Mouse (Mus musculus): ENCODE measurements around the gene 8030411F24Rik.
A peak's percentile ranks its signal among the peaks of the same experiment; 100 is the strongest.
"Not testable (repeated sequence)": the region's sequence is repeated elsewhere in the genome, so short reads cannot be mapped to it uniquely, and the experiment has no call there.

Gene 8030411F24Rik

GRCm38 (mm10) chr2:148781709-148782108 lies at the start of gene 8030411F24Rik:
Gene 8030411F24Rik, plus strand, starts transcription at chr2:148782009.
- no peak for DNase-seq (ENCODE audit: low spot score)

GRCm38 (mm10) chr2:148732327-148733000 lies 49.3 kb upstream of the 8030411F24Rik start, which contains the start of gene Napb:
Gene Napb, minus strand, starts transcription at chr2:148732467.
- peak; percentile 93 for DNase-seq (ENCODE audit: low spot score)

- DNase-seq (ENCODE audit: low spot score), result no peak
Observed at GRCm38 (mm10) chr2:148743001-148743400, 38.8 kb upstream of the 8030411F24Rik start.

GRCm38 (mm10) chr2:148743846-148744407 lies 37.9 kb upstream of the 8030411F24Rik start:
- DNase-seq (ENCODE audit: low spot score), result no peak

GRCm38 (mm10) chr2:148750058-148750457 lies 31.8 kb upstream of the 8030411F24Rik start, which contains the start of gene Cstl1:
Gene Cstl1, plus strand, starts transcription at chr2:148750358.
- no peak for DNase-seq (ENCODE audit: low spot score)

- DNase-seq (ENCODE audit: low spot score), result peak; percentile 44
Observed at GRCm38 (mm10) chr2:148751893-148752813, 29.7 kb upstream of the 8030411F24Rik start.

GRCm38 (mm10) chr2:148754310-148754846 lies 27.4 kb upstream of the 8030411F24Rik start:
- DNase-seq (ENCODE audit: low spot score), result no peak

GRCm38 (mm10) chr2:148763648-148764388 lies 18.0 kb upstream of the 8030411F24Rik start:
- no peak for DNase-seq (ENCODE audit: low spot score)

GRCm38 (mm10) chr2:148771397-148771796 lies 10.4 kb upstream of the 8030411F24Rik start, which contains the start of gene Cst11:
Gene Cst11, minus strand, starts transcription at chr2:148771497.
- not testable (repeated sequence) for DNase-seq (ENCODE audit: low spot score)

GRCm38 (mm10) chr2:148789142-148789541 lies 7.3 kb downstream of the 8030411F24Rik start, which contains the start of gene Cst12:
Gene Cst12, plus strand, starts transcription at chr2:148789361.
- DNase-seq (ENCODE audit: low spot score), result peak; percentile 20

- DNase-seq (ENCODE audit: low spot score), result no peak
Observed at GRCm38 (mm10) chr2:148798485-148798884, 16.7 kb downstream of the 8030411F24Rik start, which contains the start of gene Cst8. Gene Cst8, plus strand, starts transcription at chr2:148798785.

GRCm38 (mm10) chr2:148801491-148801921 lies 19.7 kb downstream of the 8030411F24Rik start:
- DNase-seq (ENCODE audit: low spot score), result peak; percentile 48

GRCm38 (mm10) chr2:148806696-148807095 lies 24.9 kb downstream of the 8030411F24Rik start:
- no peak for DNase-seq (ENCODE audit: low spot score)

GRCm38 (mm10) chr2:148819909-148820308 lies 38.1 kb downstream of the 8030411F24Rik start, which contains the start of gene Cst13:
Gene Cst13, plus strand, starts transcription at chr2:148820081.
- DNase-seq (ENCODE audit: low spot score), result no peak

GRCm38 (mm10) chr2:148825986-148826385 lies 44.2 kb downstream of the 8030411F24Rik start:
- DNase-seq (ENCODE audit: low spot score), result no peak

GRCm38 (mm10) chr2:148834912-148835311 lies 53.1 kb downstream of the 8030411F24Rik start, which contains the start of gene Cst9:
Gene Cst9, plus strand, starts transcription at chr2:148835147.
- no peak for DNase-seq (ENCODE audit: low spot score)

Data from ovary, adult 18-20 months (tissue).